Mouse (Mus musculus) lung, embryonic 14.5 days (tissue): ENCODE results near the gene Tanc1. TPM values are rescaled to one million over a fixed set of nuclear protein-coding genes. Genes with fewer than 3 reads are reported as not detected.

ENCODE experiments used
- ATAC-seq: fragments of 200-750 bp; cut with Nextera tagmentation; 2 replicates; pipeline ENCODE4 v1.8.0; 2017; ENCODE audit warnings: mild to moderate bottlenecking, moderate TSS enrichment, moderate library complexity; ENCODE audit not compliant: insufficient read depth
- DNase-seq: peaks from one replicate; pipeline ENCODE4 v3.0.0-alpha.2; 2015
- H3K27ac ChIP-seq: fragments of 300-500 bp; sonication (generic); 2 replicates; pipeline ENCODE4 v1.5.1; 2014; ENCODE audit warnings: low read depth, mild to moderate bottlenecking, moderate library complexity
- H3K27me3 ChIP-seq: fragments of 300-500 bp; sonication (generic); 2 replicates; pipeline ENCODE4 v1.6.1; 2014; ENCODE audit warnings: low read length, control low read depth; ENCODE audit not compliant: insufficient read depth
- H3K36me3 ChIP-seq: fragments of 300-500 bp; sonication (generic); 2 replicates; pipeline ENCODE4 v1.6.1; 2014; ENCODE audit warnings: control low read depth; ENCODE audit not compliant: insufficient read depth
- H3K4me1 ChIP-seq: fragments of 300-500 bp; sonication (generic); 2 replicates; pipeline ENCODE4 v1.6.1; 2014; ENCODE audit warnings: antibody characterized with exemption, control low read depth; ENCODE audit not compliant: insufficient read depth
- H3K4me2 ChIP-seq: fragments of 300-500 bp; sonication (generic); 2 replicates; pipeline ENCODE4 v1.6.1; 2014; ENCODE audit warnings: mild to moderate bottlenecking
- H3K4me3 ChIP-seq: fragments of 300-500 bp; sonication (generic); 2 replicates; pipeline ENCODE4 v1.5.1; 2014; ENCODE audit warnings: low read depth, low read length
- H3K9ac ChIP-seq: fragments of 300-500 bp; sonication (generic); 2 replicates; pipeline ENCODE4 v1.6.1; 2014
- H3K9me3 ChIP-seq: fragments of 300-500 bp; sonication (generic); 2 replicates; pipeline ENCODE4 v1.6.1; 2016; ENCODE audit warnings: low read depth, low read length, control low read depth
- CTCF ChIP-seq: IDR thresholded peaks from 2 replicates; pipeline ENCODE4 v1.5.1; 2016; ENCODE audit warnings: antibody characterized with exemption, low read depth
- WGBS: fragments of 180-500 bp; shearing (Covaris S2); extraction: QIAGEN DNeasy Blood & Tissue Kit; methylation state at CpG from one replicate; pipeline ENCODE4 v1.1.7; 2014; 5-methylcytosine and 5-hydroxymethylcytosine counted together
- polyA plus RNA-seq: library from polyadenylated mRNA; unstranded; fragments of >200 nt; fragmentation: Nextera tagmentation; extraction: Ambion mirVana; gene quantifications from 2 replicates; pipeline ENCODE4 v1.2.1, GENCODE M21; 2014

Gene Tanc1
- polyA plus RNA-seq, 1 experiment from 2014 or later: 31.0 TPM

DNA sequence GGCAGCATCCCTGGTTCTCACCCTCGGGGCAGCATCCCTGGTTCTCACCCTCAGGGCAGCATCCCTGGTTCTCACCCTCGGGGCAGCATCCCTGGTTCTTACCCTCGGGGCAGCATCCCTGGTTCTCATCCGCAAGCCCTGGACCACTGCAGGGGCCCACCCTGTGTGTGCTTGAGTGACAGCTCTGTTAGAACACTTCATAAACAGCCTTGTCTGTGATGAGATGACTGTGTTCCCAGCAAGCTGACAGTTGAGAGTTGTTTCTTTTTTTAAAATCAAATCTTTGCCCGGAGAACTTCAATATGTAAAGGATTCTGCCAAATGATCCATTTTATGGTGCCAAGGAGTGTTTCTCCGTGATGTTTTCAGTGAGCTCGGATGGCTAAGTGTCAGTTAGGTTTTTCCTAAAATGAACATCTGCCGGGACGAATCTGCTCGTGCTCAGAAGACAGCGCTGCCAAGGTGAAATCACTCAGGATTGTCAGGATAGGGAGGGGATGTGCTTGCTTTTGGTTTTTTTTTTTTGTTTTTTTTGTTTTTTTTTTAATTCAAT lies 216.3 kb downstream of the Tanc1 start:
- Histone ChIP-seq H3K36me3 (peaks cover 16% of the 10 kb centered on the region), H3K9ac (no peak overlapping the region), H3K9me3 (no peaks in the 10 kb centered on the region), H3K4me1 (peaks cover 19% of the 10 kb centered on the region), H3K27me3 (no peaks in the 10 kb centered on the region), H3K4me2 (no peak overlapping the region), H3K27ac (peak overlapping the region; percentile 6; the same call in 1 of the 2 replicates), H3K4me3 (no peak overlapping the region)
- ATAC-seq (no peak), DNase-seq (no peak)
- TF ChIP-seq CTCF: no peak
- 48% methylated on average over 11 of the region's 11 CpGs for WGBS

DNA sequence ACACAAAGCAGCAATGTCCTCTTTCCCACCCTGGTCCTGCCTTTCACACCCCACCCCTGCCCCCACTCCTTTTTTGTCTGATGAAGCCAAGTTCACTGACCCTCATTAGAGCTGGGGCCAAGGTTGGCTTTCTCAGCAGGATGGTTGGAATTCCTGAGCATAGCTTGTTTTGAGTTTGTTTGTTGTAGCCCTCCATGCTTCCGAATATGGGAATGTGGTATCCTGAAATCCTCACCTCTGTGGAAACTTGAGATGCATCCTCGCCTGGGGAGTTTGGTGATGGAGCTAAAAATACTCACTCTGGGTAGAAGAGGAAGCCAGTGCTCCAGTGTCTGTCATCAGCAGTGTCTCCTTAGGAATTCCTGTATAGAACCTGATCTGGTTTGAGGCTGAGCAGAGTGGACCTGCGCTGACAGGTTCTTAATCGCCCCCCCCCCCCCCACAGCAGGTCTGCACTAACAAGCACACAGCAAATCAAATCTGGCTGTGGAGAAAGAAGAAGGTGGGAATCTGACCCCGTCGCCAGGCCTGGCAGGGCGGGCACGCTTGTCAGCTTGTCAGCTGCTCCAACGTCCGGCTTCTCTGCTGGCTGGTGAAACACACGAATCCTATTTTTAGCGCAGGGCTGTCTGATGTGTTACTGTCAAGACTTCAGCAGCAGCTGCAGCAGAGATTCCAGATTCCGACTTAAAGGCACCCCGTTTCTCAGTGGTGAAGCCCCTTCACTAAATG lies 217.1 kb downstream of the Tanc1 start:
- Histone ChIP-seq H3K36me3 (peaks cover 19% of the 10 kb centered on the region), H3K4me2 (0 out of 2 replicates have a peak overlapping the region, but pooled peaks have one; percentile 0), H3K9me3 (no peaks in the 10 kb centered on the region), H3K9ac (no peak overlapping the region), H3K27me3 (no peaks in the 10 kb centered on the region), H3K4me3 (no peak overlapping the region), H3K4me1 (peaks cover 19% of the 10 kb centered on the region), H3K27ac (peak overlapping the region; percentile 69; the same call in 1 of the 2 replicates)
- peak; percentile 64 for ATAC-seq
- peak; percentile 83 for DNase-seq
- 9% methylated on average over 14 of the region's 14 CpGs for WGBS
- no peak for TF ChIP-seq CTCF

DNA sequence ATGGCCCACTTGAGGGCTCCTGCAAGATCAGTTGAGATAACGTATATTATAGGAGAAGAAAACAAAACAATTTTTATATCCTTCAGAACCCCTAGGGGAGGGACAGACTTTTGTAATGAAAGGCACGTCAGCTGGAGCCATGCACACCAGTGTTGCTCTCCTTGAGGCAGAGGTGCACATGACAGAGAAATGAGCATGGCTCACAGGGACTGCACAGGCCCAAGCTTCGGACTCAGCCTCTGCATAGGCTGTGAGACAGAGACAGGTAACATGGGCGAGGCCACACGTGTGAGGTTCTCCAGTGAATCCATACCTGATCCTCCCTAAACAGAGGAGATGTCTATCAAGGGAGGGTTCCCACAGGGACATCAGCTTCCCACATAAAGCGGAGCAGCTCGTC lies 217.9 kb downstream of the Tanc1 start:
- H3K4me3 ChIP-seq: no peak overlapping the region
- H3K27ac ChIP-seq: peak overlapping the region; percentile 69
- DNase-seq (no peak), ATAC-seq (peak; percentile 35; the same call in 1 of the 2 replicates)
- H3K9ac ChIP-seq: no peak overlapping the region
- no peak for TF ChIP-seq CTCF
- no peak overlapping the region for H3K4me2 ChIP-seq
- no peaks in the 10 kb centered on the region for H3K27me3 ChIP-seq
- peaks cover 19% of the 10 kb centered on the region; the same call in 1 of the 2 replicates for H3K36me3 ChIP-seq
- peaks cover 19% of the 10 kb centered on the region for H3K4me1 ChIP-seq
- 67% methylated on average over 7 of the region's 7 CpGs for WGBS
- no peaks in the 10 kb centered on the region for H3K9me3 ChIP-seq

DNA sequence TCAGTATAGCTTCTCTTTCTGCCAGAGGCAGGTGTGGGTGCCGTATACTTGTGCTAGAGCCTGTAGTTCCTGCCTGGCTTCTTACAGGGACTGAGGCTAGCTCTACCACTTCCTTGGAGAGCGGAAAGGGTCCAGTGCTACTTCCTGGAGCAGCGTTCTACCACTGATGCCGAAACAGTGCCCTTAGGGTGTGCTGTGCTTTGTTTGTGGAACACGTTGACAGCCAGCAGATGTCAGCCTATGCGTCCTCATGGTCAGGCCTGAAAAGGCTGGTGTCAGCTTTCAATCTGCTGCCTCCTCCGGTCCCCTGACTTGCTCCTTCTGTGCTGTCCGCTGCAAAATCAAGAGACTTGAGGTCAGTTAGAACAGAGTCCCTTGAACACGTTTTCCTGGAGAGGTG lies 218.3 kb downstream of the Tanc1 start:
- H3K4me2 ChIP-seq: no peak overlapping the region
- peak; percentile 52 for TF ChIP-seq CTCF
- no peak overlapping the region for H3K9ac ChIP-seq
- DNase-seq (peak; percentile 72), ATAC-seq (peak; percentile 40)
- H3K36me3 ChIP-seq: peaks cover 18% of the 10 kb centered on the region; the same call in 1 of the 2 replicates
- H3K4me1 ChIP-seq: peaks cover 19% of the 10 kb centered on the region
- peak overlapping the region; percentile 6; the same call in 1 of the 2 replicates for H3K27ac ChIP-seq
- H3K27me3 ChIP-seq: no peaks in the 10 kb centered on the region
- H3K9me3 ChIP-seq: no peaks in the 10 kb centered on the region
- H3K4me3 ChIP-seq: no peak overlapping the region
- 24% methylated on average over 9 of the region's 9 CpGs for WGBS

DNA sequence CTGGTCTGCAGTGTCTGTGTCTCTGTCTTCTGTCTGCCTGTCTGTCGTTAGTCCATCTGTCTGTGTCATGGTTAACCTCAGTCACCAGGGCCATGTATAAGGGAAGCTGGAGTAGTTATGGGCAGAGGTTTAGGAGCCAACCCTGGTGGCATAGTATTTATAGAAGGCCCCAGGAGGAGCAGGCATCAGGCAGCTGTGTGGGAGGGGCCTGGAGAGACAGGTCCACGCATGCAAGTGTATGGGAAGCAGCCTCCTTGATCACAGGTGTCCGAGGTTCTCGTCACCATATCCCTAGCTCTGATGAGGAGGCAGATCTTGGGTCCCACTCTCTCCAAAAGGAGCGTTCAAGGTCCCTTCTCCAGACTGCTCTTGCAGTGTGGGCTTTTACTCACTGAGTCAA lies 219.1 kb downstream of the Tanc1 start:
- peaks cover 21% of the 10 kb centered on the region; the same call in 1 of the 2 replicates for H3K36me3 ChIP-seq
- no peak for DNase-seq
- peaks cover 19% of the 10 kb centered on the region for H3K4me1 ChIP-seq
- H3K9ac ChIP-seq: no peak overlapping the region
- 77% methylated on average over 5 of the region's 5 CpGs for WGBS
- no peaks in the 10 kb centered on the region for H3K27me3 ChIP-seq
- no peak overlapping the region for H3K4me2 ChIP-seq
- ATAC-seq: no peak
- H3K4me3 ChIP-seq: no peak overlapping the region
- no peak overlapping the region for H3K27ac ChIP-seq
- no peak for TF ChIP-seq CTCF
- no peaks in the 10 kb centered on the region for H3K9me3 ChIP-seq

DNA sequence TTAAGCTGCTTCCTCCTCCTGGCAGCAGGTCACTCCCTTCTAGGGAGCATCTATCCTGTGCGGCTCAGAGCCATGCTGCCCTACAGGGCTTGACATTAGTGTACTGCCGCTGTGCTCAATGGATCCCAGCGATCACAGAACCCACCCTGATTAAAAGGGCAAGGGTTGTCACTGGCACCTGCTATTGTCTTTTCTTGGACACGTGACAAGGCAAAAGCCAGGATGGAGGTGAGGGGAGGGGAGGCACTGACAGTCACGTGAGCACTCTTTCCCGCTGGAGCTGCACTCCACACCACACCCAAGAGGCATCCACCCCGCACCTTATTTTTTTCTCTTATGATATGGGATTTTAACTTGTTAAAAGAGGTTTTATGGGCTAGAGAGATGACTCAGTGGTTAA lies 220.0 kb downstream of the Tanc1 start:
- H3K36me3 ChIP-seq: peaks cover 30% of the 10 kb centered on the region; the same call in 1 of the 2 replicates
- no peak for TF ChIP-seq CTCF
- no peaks in the 10 kb centered on the region for H3K9me3 ChIP-seq
- peaks cover 19% of the 10 kb centered on the region for H3K4me1 ChIP-seq
- no peak for ATAC-seq
- H3K27ac ChIP-seq: no peak overlapping the region
- H3K27me3 ChIP-seq: no peaks in the 10 kb centered on the region
- no peak overlapping the region for H3K9ac ChIP-seq
- H3K4me2 ChIP-seq: no peak overlapping the region
- DNase-seq: no peak
- WGBS: 79% methylated on average over 7 of the region's 7 CpGs
- no peak overlapping the region for H3K4me3 ChIP-seq

DNA sequence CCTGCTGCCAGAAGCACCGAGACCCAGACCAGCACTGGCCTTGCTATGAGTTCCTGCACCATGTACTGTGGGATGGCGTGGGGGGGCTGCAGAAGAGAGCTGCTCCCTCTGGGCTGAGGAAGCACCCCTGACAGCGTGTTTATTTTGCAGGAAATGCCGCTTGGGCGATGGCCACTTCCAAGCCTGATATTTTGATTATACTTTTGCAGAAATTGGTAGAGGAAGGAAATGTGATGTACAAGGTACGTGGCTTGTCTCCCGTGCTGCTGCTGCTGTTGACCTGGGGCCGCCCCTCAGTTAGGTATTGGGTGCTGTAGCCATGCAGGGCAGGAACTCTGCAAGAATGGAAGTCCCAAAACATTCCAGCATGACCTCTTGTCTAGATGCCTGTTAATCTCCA lies 227.0 kb downstream of the Tanc1 start:
- no peaks in the 10 kb centered on the region for H3K27me3 ChIP-seq
- DNase-seq (peak; percentile 27), ATAC-seq (no peak)
- no peaks in the 10 kb centered on the region for H3K9me3 ChIP-seq
- H3K4me2 ChIP-seq: no peak overlapping the region
- 62% methylated on average over 8 of the region's 8 CpGs for WGBS
- H3K36me3 ChIP-seq: peaks cover 72% of the 10 kb centered on the region
- H3K4me3 ChIP-seq: no peak overlapping the region
- H3K9ac ChIP-seq: no peak overlapping the region
- H3K4me1 ChIP-seq: 0 out of 2 replicates have a peak, but pooled peaks cover 2% of the 10 kb centered on the region
- TF ChIP-seq CTCF: no peak
- H3K27ac ChIP-seq: 0 out of 2 replicates have a peak overlapping the region, but pooled peaks have one; percentile 6
